Mouse (Mus musculus): ENCODE data around the gene Cd79a. TPM values are rescaled to one million over a fixed set of nuclear protein-coding genes. Genes with fewer than 3 reads are reported as not detected.
"Not testable (repeated sequence)": the region's sequence is repeated elsewhere in the genome, so short reads cannot be mapped to it uniquely, and the experiment has no call there.

Gene Cd79a
- total RNA-seq, 1 experiment from 2014 or later, result 0.91 TPM

- DNase-seq, result no peak
Observed at GRCm38 (mm10) chr7:24885468-24886307, 11.5 kb upstream of the Cd79a start.

- no peak for DNase-seq
Observed at GRCm38 (mm10) chr7:24886308-24886633, 10.9 kb upstream of the Cd79a start.

- DNase-seq, result no peak
Observed at GRCm38 (mm10) chr7:24887096-24887495, 10.1 kb upstream of the Cd79a start.

GRCm38 (mm10) chr7:24889431-24890220 lies 7.6 kb upstream of the Cd79a start:
- no peak for DNase-seq

GRCm38 (mm10) chr7:24890281-24891216 lies 6.6 kb upstream of the Cd79a start:
- peak; percentile 66 for DNase-seq

- DNase-seq, result no peak
Observed at GRCm38 (mm10) chr7:24891241-24892124, 5.7 kb upstream of the Cd79a start.

GRCm38 (mm10) chr7:24892125-24892583 lies 5.0 kb upstream of the Cd79a start:
- no peak for DNase-seq

GRCm38 (mm10) chr7:24895749-24896148 lies 1.4 kb upstream of the Cd79a start:
- not testable (repeated sequence) for DNase-seq

- DNase-seq, result no peak
Observed at GRCm38 (mm10) chr7:24896269-24896668, 912 bp upstream of the Cd79a start.

GRCm38 (mm10) chr7:24897959-24898358 lies 778 bp downstream of the Cd79a start:
- DNase-seq, result no peak

- no peak for DNase-seq
Observed at GRCm38 (mm10) chr7:24901114-24901513, 3.9 kb downstream of the Cd79a start.

- DNase-seq, result no peak
Observed at GRCm38 (mm10) chr7:24901842-24902241, 4.7 kb downstream of the Cd79a start.

- no peak for DNase-seq
Observed at GRCm38 (mm10) chr7:24902264-24902629, 5.1 kb downstream of the Cd79a start.

GRCm38 (mm10) chr7:24902630-24903443 lies 5.7 kb downstream of the Cd79a start, which contains the start of gene Arhgef1:
Arhgef1 (plus strand) TSS chr7:24902912.
- peak; percentile 76 for DNase-seq

- no peak for DNase-seq
Observed at GRCm38 (mm10) chr7:24903444-24903825, 6.3 kb downstream of the Cd79a start.

- peak; percentile 95 for DNase-seq
Observed at GRCm38 (mm10) chr7:24904070-24904483, 6.9 kb downstream of the Cd79a start.

- DNase-seq, result peak; percentile 53
Observed at GRCm38 (mm10) chr7:24904936-24905335, 7.8 kb downstream of the Cd79a start.

- DNase-seq, result no peak
Observed at GRCm38 (mm10) chr7:24906551-24906950, 9.4 kb downstream of the Cd79a start.

- no peak for DNase-seq
Observed at GRCm38 (mm10) chr7:24907211-24907748, 10.1 kb downstream of the Cd79a start.

- DNase-seq, result no peak
Observed at GRCm38 (mm10) chr7:24912480-24912879, 15.3 kb downstream of the Cd79a start.

Measured in adrenal gland, postnatal 25 days (tissue).